In genomic region chr1:33565764-33566401, GRCm38 (mm10) we compare ENCODE assay signal across 7 mouse cellular contexts.
DNase-seq lines count a peak whose midpoint lies in the region; ATAC-seq lines count a peak whose summit lies in the region.

No protein-coding gene starts in this region.

- ATAC-seq in megakaryocyte-erythroid progenitor cell, adult 5-6 weeks (replicated peaks; ENCODE audit: low FRiP score, low TSS enrichment, poor library complexity, severe bottlenecking) = peak; percentile 100

- peak; percentile 58 to 62 for DNase-seq in B cell, adult 2 months
- peak; percentile 9 to 51 for DNase-seq in CD8-positive naive resting alpha-beta T cell, adult 2 months (ENCODE audit: low read depth in 2 of 2, low spot score in 2 of 2)
- peak; percentile 26 for DNase-seq in embryo, embryonic 10 days (ENCODE audit: low spot score)
- no peak for DNase-seq in ovary, postnatal 36 days (ENCODE audit: low spot score)
- no peak for DNase-seq in urinary bladder, postnatal 4 days (ENCODE audit: low spot score in 2 of 2)
- DNase-seq in urinary bladder, postnatal 25 days (ENCODE audit: low spot score) = no peak

Comparison
In these comparisons a context has a peak if more than half of its experiments do, and no peak if none do; other contexts are left out.
1. DNase-seq: peak in B cell, adult 2 months (2 of 2), CD8-positive naive resting alpha-beta T cell, adult 2 months (2 of 2) and embryo, embryonic 10 days (single experiment); none in ovary, postnatal 36 days (single experiment), urinary bladder, postnatal 4 days (0 of 2) and urinary bladder, postnatal 25 days (single experiment).